Mouse (Mus musculus) embryonic facial prominence, embryonic 10.5 days (tissue): ENCODE measurements at regions not wholly inside any gene's neighbourhood (a gene's known extent, or its start where the extent isn't known, plus 50 kb on each side); places are given as distances from the start of the nearest gene placed in this dataset.

Experiments
- DNase-seq: peaks from one replicate; pipeline ENCODE4 v3.0.0-alpha.2; 2017; ENCODE audit warnings: low spot score
- H3K27ac ChIP-seq: fragments of 300-500 bp; sonication (generic); replicated peaks from 2 replicates; pipeline ENCODE4 v1.5.1; 2016; ENCODE audit warnings: mild to moderate bottlenecking
- H3K27me3 ChIP-seq: fragments of 300-500 bp; sonication (generic); replicated peaks from 2 replicates; pipeline ENCODE4 v1.6.1; 2016; ENCODE audit warnings: low read depth, mild to moderate bottlenecking; ENCODE audit not compliant: poor library complexity, severe bottlenecking
- H3K36me3 ChIP-seq: fragments of 300-500 bp; sonication (generic); replicated peaks from 2 replicates; pipeline ENCODE4 v1.6.1; 2016; ENCODE audit warnings: mild to moderate bottlenecking, moderate library complexity
- H3K4me1 ChIP-seq: fragments of 300-500 bp; sonication (generic); 2 replicates; pipeline ENCODE4 v1.6.1; 2016
- H3K4me3 ChIP-seq: fragments of 300-500 bp; sonication (generic); 2 replicates; pipeline ENCODE4 v1.5.1; 2016; ENCODE audit warnings: mild to moderate bottlenecking, moderate library complexity
- H3K9me3 ChIP-seq: fragments of 300-500 bp; sonication (generic); 2 replicates; pipeline ENCODE4 v1.6.1; 2016; ENCODE audit warnings: mild to moderate bottlenecking
- WGBS: fragments of 180-500 bp; shearing (Covaris S2); methylation state at CpG from one replicate; pipeline ENCODE4 v1.1.7; 2016; 5-methylcytosine and 5-hydroxymethylcytosine counted together

DNA sequence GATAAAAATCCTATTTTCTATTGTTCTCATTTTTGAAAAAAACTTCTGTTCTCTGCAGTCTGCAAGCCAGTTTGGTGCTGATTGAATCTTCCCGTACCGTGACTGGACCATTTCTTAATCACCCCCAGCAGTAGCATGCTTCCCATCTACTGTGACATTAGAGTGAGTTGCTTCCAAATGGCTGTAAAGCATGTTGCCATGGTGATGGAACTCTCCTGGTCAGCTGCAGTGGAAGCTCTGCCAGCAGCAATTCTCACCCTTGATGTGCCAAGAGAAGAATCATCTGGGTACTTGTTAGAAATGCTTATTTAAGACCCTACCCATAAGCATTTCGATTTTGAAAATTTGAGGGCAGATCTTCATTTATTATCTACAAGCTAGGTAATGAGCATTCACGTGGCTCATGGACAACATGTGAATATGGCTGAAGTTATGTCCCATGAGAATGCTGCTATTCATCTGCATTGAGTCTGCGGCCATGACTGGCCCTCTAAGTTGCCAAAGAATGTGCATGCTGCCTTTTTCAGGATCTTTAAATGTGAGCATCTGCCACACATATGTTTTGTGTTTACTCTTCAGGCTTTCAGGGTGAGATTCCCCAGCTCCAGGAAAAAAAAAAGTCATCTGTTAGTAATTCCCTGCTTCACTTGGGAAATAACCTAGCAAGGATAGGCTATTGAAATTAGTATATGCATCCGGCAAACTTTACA, 62.8 kb downstream of the H2al1n start:
- 44% methylated on average over 6 of the region's 6 CpGs for WGBS
- Histone ChIP-seq H3K27me3 (no peaks in the 10 kb centered on the region), H3K4me1 (no peaks in the 10 kb centered on the region), H3K36me3 (no peaks in the 10 kb centered on the region), H3K27ac (no peak overlapping the region), H3K9me3 (no peaks in the 10 kb centered on the region), H3K4me3 (no peak overlapping the region)
- peak; percentile 21 for DNase-seq

DNA sequence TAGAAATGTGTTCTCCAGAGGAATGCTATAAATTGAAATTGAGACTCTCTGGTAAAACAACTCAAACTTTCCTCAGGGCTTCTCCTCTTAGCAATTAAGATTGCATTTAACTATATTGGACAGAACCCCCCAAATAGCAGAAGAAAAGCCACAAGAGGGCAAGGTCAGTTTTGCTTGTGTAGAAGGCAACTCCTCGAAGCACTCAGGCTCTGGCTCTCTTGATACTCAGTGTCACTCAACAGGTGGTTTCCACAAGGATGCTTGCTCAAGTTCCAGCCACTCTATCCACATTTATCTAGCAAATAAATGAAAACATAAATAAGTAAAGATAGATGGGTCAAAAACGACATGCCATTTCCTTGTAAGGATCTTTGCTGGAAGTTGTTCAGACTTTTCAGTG, 68.4 kb downstream of the H2al1n start:
- Histone ChIP-seq H3K4me1 (no peaks in the 10 kb centered on the region), H3K27me3 (no peaks in the 10 kb centered on the region), H3K4me3 (no peak overlapping the region), H3K9me3 (no peaks in the 10 kb centered on the region), H3K27ac (no peak overlapping the region), H3K36me3 (no peaks in the 10 kb centered on the region)
- DNase-seq: no peak
- WGBS: 60% methylated on average over 2 of the region's 2 CpGs

DNA sequence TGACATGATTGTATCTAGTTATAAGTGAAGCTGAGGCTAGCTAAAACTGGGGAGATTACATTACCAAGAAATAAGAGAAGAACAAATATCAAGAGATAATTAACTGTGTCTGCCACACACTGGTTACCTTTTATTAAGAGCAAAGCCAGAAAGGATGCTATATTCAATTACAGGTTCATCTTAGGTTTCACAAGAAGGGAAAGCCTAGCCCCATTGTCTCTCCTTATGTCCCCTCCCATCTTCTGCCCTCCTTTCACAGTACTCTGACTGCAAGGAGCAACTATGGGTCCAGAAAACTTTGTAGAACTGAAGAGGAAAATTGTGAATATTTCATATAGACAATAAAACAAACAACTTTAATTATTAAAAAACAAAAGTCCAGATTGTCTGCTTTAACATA, 68.8 kb downstream of the H2al1n start:
- no peaks in the 10 kb centered on the region for H3K27me3 ChIP-seq
- no peaks in the 10 kb centered on the region for H3K4me1 ChIP-seq
- DNase-seq: no peak
- H3K27ac ChIP-seq: no peak overlapping the region
- H3K4me3 ChIP-seq: no peak overlapping the region
- no peaks in the 10 kb centered on the region for H3K36me3 ChIP-seq
- H3K9me3 ChIP-seq: no peaks in the 10 kb centered on the region

DNA sequence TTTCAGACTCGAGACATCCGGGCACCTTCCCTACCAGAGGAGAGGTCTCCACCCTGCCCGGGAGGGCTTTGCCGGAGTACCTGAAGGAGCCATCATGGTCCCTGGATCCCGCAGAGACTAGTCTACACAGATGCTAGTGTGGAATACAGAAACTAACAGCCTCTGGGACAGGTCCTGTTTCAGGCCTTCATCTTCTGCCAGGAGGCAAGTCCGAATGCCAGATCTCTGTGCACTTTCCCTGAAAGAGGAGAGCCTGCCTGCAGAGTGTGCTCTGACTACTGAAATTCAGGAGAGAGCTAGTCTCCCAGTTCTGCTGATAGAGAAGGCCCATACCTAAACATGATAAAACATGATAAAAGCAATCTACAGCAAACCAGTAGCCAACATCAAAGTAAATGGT, 83.9 kb downstream of the H2al1n start:
- H3K36me3 ChIP-seq: no peaks in the 10 kb centered on the region

DNA sequence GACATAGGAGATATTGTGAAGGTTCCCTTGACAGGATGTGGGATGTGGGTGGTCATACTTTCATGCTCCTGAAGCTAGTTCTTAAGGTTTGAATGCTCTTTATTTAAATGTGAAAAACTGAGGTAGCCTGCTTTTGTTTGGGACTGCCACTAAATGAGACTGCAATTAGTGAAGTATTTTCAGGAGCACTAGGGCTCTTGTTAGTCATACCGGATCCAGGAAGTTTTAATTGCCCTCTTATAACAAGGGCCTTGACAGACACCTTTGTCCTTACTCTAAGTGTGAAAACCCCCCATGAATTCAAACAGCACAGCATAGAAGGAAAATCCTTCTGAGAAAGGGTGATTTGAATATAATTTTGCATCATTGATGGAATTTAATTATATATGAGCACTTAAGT, 91.2 kb downstream of the H2al1n start:
- Histone ChIP-seq H3K4me1 (no peaks in the 10 kb centered on the region), H3K9me3 (no peaks in the 10 kb centered on the region), H3K36me3 (no peaks in the 10 kb centered on the region), H3K4me3 (no peak overlapping the region), H3K27me3 (no peaks in the 10 kb centered on the region), H3K27ac (no peak overlapping the region)
- WGBS: 41% methylated on average over 1 of the region's 1 CpGs
- DNase-seq: no peak

More for the DNA sequence above, 83.9 kb downstream of the H2al1n start:
- no peak for DNase-seq
- Histone ChIP-seq H3K4me3 (no peak overlapping the region), H3K27me3 (no peaks in the 10 kb centered on the region), H3K27ac (no peak overlapping the region), H3K4me1 (no peaks in the 10 kb centered on the region), H3K9me3 (no peaks in the 10 kb centered on the region)
- WGBS: 89% methylated on average over 6 of the region's 6 CpGs

DNA sequence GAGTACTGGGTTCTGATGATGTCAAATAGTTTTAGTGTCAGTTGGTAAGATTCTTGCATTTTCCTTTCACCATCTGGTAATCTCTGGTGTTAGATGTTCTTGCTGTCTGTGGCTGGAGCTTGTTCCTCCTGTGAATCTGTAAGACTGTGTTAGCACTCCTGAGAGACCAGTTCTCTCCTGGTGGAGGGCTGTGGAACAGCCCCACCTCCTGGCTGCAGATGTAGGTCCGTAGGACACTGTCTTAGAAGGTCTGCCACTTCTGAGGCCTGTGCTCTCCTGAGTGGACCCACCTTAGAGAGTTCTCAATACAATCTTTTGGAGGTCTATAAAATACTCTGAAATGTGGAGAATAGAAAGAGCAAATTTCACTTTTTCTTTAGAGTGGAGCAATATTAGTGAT, 101.8 kb downstream of the H2al1n start:
- no peaks in the 10 kb centered on the region for H3K4me1 ChIP-seq
- WGBS: 70% methylated on average over 1 of the region's 1 CpGs
- no peaks in the 10 kb centered on the region for H3K27me3 ChIP-seq
- H3K9me3 ChIP-seq: no peaks in the 10 kb centered on the region
- no peaks in the 10 kb centered on the region for H3K36me3 ChIP-seq
- H3K27ac ChIP-seq: no peak overlapping the region
- peak; percentile 9 for DNase-seq
- no peak overlapping the region for H3K4me3 ChIP-seq

DNA sequence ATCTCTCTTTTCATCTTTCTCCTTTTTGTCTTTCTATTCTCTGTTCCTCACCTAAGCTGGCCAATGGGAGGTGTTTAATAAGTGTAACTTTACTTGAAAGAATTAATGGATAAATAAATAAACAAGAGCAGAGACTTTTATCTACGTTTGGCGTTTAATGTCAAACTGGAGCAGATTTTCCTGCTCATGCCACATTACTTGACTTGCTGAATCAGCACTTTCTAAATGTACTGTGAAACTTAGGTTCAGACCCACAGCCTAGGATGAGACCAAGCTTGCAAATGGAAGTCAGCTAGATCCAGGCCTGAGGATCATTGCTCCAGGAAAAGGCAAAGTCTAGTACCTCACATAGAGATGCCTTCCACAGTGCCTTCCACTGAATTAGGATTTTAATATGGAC, 141.5 kb downstream of the H2al1n start:
- 74% methylated on average over 2 of the region's 2 CpGs for WGBS
- Histone ChIP-seq H3K36me3 (no peaks in the 10 kb centered on the region), H3K27me3 (no peaks in the 10 kb centered on the region), H3K27ac (no peak overlapping the region), H3K9me3 (no peaks in the 10 kb centered on the region), H3K4me1 (no peaks in the 10 kb centered on the region), H3K4me3 (no peak overlapping the region)
- no peak for DNase-seq

DNA sequence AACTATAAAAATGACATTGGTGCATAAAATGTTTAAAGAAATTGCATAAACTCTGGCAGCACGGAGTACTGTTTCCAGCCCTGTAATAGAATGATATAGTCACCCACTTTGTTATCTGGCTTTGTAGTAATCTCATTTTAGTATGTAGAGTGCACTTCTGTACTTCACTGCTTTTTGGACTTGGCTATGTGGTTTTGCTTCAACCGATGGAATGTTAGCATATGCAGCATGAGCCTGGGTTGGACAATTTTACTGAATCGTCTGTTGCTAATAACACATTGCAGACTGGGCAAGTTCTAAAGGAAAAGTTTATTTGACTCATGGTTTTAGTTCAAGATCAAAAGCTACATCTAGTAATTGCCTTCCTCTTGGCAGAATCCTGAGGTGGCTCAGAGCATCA, 142.4 kb downstream of the H2al1n start:
- Histone ChIP-seq H3K27ac (no peak overlapping the region), H3K36me3 (no peaks in the 10 kb centered on the region), H3K4me1 (no peaks in the 10 kb centered on the region), H3K9me3 (no peaks in the 10 kb centered on the region), H3K27me3 (no peaks in the 10 kb centered on the region), H3K4me3 (no peak overlapping the region)
- no peak for DNase-seq
- WGBS: 85% methylated on average over 3 of the region's 3 CpGs

DNA sequence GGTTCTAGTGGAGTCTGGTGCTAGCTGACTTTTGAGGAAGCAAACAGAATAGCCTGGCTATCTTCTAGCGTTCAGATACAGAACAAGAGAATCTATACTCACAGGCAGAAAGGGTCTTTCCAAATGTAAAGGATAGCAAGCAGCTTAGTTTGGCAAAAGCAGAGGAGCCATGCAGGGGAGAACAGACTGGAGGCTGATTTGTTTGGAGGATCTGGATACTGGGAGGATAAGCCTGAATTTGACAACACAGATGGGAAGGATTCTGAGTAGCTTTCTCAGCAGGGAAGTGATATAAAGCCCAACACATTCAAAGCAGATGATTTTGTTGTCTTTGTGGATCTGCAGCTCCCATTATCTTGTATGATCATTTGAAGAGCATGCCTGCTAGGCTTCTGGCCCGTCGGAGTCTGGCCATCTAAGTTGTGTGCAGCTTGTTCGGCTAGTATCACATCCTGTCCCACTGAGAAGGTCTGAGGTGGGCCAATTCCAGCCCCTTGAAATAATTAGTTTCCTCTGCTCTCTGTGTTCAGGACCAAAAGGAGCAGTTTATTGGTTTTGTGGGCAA, 145.6 kb downstream of the H2al1n start:
- Histone ChIP-seq H3K9me3 (no peaks in the 10 kb centered on the region), H3K27me3 (no peaks in the 10 kb centered on the region), H3K27ac (no peak overlapping the region), H3K4me1 (no peaks in the 10 kb centered on the region), H3K4me3 (no peak overlapping the region), H3K36me3 (no peaks in the 10 kb centered on the region)
- DNase-seq: no peak
- 83% methylated on average over 4 of the region's 4 CpGs for whole genome bisulfite sequencing
